Mouse (Mus musculus) lung, postnatal 4 days (tissue): ENCODE measurements around the gene Rbm43.

Experiments
- DNase-seq, 2 experiments: peaks; one replicate each; pipeline ENCODE4 v3.0.0; 2021

Gene Rbm43

DNA sequence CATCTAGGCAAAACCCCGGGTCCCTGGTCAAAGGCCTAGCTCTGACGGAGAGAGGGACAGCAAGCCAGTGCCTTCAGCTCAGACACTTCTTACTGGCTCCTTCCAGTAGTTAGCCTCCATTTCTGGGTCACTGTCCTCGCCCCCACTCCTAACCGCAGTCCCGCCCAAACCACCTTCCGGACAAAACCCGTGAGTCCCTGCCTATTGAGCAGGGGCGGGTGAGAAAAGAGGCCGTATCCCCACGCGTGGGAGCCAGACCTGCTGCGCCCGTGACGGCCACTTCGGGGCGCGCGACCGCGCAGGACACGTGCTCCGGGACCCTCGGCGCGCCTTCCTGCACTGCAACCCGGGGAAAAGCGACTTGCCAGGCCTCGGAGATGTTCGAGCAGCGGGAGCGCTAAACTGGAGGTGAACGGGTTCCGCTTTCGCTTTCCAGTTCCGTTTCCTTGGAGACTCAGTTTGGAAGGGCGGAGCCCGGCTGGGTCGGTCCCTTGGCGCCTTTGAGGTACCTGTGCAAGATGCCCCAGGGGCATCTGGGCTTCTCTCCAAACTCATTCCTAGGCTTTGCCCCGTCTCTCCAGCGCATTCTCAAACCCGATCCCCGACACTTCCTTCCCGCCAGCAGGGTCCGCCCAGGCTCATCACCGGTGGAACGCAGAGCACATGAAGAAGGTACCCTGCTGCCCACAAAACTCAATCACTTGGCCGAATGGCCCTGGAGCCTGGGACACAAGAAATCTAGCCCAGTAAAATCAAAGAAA is at the start of gene Rbm43:
TSS of gene Rbm43 (minus strand) at position 590 of the 761 bp plus-strand sequence.
- peak; percentile 87 for DNase-seq

GRCm38 (mm10) chr2:51982288-51982687 is 47.3 kb upstream of the Rbm43 start:
- DNase-seq: peak; percentile 17 to 30

DNA sequence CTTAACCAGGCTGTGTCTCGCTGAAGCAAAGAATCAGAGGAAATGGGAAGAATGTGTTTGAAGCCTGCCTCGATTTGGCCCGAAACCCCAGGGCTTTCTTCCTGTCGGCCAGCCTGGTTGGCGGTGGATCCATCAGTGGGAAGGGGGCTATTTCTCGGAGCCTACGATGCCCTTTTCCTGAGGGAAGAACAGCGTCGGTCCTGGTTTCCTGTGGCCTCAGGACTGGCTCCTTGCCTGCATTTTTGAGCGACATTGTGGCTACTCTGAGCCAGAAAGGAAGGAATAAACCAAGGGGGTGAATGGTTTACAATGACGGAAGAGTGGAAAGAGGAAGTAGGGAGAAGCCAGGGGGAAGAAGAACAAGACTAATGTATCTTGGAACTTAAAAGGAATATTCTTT is 46.7 kb upstream of the Rbm43 start:
- peak; percentile 73 to 86 for DNase-seq

GRCm38 (mm10) chr2:51973410-51973968 is 38.5 kb upstream of the Rbm43 start, which contains the start of gene Nmi:
TSS of gene Nmi (minus strand) at chr2:51973494.
- DNase-seq: peak in 1 of 2 experiments; percentile 13

DNA sequence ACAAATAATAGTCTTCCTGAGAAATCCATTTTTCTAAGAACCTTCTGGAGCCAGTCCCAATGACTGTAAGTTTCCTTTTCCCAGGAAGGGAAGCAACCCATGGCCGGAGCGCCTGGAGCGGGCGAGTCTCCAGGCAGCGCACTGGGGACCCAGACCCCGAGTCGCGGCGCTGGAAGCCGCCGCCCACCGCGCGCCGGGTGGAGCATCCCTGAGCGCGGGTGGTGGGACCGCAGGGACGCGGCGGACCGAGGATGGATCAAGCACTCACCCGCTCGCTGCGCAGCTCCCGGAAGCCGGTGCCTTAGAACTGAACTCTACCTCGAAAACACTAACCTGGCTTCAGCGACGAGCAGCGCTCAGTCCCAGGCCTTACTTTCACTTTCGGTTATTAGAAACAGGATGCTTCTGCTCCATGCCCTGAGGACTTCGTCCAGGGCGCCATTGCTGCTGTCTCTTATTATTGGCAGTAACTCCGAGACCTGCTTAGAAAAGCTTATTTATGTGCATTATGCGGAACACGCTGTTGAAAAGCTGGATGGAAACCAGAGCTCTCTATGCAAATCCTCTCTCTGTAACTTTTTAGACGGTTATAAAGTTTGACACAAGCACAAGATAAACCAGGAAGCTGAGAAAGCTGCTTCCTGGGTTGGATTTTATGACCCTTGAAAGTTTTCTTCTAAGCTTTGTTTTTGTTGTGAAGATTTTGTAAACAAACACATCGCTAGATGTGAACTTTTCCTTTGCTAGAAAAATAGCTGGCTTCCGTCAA is 37.9 kb upstream of the Rbm43 start:
- peak; percentile 57 to 73 for DNase-seq

DNA sequence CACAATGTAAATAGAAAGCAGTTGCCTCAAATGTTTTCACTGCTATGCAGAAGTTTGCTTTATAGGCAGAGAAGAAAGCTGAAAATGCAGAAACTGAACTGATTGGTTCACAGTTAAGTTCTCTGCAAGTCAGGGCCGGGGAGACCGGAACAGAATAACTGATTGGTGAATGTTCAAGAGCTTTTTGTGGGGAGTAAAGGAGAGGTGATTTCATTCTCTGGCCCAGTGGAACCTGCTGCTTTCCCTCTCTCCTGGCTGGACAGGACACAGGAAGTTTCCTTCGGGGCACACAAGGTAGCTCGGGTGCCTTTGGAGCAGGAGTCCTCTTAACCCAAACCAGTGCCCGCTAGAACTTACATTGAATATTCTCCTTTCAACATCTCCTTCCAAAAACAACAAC is 37.2 kb upstream of the Rbm43 start:
- DNase-seq: peak in 1 of 2 experiments; percentile 38

DNA sequence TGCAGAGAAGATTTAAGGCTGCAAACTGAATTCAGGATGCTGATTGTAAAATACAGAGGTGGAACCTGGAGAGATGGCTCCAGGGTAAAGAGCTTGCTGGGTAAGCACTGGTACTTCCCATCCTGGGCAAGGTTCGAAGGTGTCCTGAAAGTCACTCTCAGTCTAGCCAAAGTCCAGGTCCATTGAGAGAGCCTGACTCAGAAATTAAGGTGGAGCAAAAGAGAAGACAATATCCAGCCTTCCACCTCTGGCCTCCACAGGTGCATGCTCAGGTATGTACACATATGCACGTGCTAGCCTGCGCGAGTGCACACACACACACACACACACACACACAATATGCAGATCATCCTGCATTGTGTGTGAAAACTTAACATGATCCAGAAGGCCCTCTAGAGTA is 35.9 kb upstream of the Rbm43 start:
- DNase-seq: no peak

- DNase-seq: no peak
Measured at GRCm38 (mm10) chr2:51967288-51967687, 32.3 kb upstream of the Rbm43 start.

DNA sequence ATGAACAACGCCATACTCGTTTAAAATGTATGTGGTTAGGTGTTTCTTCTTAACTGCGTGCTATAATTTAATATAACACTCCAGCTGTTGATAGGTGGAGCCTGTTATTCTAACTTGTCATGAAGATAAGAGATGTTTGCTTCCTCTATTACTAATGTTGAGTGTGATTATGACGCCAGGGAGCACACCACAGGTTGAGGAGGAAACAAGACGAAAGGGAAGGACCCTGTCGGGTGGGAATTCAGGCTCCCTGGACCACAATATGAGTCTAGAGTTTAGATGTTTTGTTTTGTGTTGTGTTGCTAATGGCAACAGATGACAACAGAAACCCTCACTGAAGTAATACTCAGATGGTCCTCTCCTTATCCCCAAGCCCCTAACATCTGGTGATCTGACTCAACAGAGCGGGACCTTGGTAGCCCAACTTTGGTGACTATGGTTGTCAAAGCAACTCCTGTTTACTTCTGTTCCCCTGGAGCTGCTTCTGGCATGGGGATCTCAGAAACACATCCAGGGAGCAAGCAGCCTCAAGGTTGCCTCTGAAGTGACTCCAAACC is 18.8 kb upstream of the Rbm43 start:
- no peak for DNase-seq

GRCm38 (mm10) chr2:51950876-51951275 is 15.9 kb upstream of the Rbm43 start:
- DNase-seq: no peak

DNA sequence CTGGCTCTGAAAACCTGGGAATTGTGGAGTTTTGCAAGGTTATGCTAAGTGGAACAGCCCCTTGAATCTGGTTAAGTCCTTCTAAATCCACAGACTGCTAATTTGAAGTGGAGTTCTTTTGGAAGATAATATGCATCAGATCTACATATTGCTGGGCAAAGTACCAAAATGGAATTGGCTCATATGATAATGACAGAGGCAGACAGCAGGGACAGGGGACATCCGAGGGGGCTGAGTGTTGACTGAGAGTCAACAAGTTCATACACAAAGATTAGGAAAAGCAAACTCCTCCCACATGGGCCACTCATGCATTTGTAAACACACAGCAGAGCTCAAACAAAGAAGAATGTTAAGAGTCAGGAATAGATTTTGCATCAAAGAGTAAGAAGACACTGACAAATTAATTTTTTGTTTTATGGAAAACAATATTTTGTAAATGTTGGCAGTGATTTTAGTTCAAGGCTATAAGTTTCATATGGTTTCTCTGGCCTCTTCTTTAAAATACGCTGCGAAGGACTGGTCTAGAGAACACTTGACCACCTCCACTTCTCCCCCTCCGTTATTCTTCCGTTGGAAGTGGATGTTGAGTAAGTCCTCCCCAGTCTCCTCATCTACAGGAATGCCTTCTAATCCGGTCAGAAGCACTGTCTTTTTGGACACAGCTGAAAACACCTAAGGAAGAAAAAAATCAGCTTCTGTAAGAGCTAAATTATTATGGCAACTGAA is 13.3 kb upstream of the Rbm43 start:
- DNase-seq: peak in 1 of 2 experiments; percentile 32

DNA sequence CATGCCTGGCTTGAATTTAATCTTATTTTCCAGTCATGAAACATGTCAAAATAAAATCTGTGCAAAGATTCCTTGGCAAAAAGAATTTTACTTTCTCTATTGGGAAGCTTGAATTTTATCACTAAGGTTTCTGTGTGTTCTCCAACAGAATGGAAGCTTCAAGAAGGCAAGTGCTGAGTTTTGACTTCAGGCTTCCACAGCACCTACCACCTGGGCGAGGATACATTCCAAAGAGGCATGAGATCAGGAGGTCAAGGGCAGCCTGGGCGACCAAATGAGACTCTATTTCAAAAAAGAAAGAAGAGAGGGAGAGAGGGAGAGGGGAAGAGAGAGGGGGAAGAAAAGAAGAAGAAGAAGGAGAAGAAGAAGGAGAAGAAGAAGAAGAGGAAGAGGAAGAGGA is 10.8 kb upstream of the Rbm43 start:
- DNase-seq: no peak

DNA sequence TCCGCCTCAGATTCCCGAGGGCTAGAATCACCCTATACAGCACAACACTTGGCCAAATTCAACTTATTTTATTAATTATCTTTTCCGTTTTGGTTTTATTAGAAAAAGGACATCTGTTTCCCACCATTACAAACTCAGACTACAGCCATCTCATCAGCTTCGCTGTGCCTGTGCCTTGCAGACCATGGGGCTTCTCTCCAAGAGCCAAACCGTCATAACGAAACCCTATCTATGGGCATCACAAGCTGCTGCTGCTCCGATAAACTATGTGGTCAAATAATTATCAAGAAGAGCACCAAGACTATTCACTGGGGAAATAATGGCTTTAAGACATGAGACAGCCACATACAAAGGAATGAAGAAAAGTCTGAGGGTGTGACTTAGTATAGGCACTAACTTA is 6.9 kb upstream of the Rbm43 start:
- no peak for DNase-seq

- no peak for DNase-seq
Measured at GRCm38 (mm10) chr2:51938750-51939149, 3.8 kb upstream of the Rbm43 start.

DNA sequence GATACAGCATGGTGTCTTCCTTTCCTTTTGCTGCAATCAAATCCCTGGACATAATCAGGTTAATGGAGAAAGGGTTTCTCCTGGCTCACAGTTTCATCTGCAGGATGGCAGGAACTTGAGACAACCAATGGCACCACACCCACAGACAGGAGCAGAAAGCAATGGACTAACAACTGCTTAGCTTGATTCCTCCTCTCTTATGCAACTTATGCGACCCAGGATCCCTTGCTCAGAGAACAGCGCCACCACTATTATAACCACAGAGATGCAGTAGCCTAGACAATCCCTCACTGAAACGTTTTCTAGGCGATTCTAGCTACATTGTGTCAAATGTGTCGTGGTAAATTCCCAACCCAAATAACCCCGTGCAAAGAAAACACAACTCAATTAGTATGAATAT is 2.0 kb upstream of the Rbm43 start:
- DNase-seq: no peak

DNA sequence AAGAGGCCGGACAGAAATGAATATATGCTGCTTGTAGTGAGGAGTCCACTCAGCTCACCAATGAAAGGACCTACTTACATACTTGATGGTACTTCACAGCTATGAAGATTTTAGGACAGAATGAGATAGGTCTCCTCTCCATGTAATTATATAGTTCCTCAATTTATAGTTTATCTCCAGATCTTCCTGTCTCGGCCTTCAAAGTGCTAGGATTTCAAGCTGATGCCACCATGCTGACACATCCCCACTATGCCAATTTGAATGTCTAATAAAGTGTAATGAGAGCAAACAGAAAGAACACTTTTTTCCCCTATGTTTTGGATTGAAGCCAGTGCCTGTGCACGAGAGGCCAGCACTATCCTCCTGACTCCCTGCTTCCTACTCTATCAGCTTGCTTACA is 1.6 kb upstream of the Rbm43 start:
- DNase-seq: no peak

DNA sequence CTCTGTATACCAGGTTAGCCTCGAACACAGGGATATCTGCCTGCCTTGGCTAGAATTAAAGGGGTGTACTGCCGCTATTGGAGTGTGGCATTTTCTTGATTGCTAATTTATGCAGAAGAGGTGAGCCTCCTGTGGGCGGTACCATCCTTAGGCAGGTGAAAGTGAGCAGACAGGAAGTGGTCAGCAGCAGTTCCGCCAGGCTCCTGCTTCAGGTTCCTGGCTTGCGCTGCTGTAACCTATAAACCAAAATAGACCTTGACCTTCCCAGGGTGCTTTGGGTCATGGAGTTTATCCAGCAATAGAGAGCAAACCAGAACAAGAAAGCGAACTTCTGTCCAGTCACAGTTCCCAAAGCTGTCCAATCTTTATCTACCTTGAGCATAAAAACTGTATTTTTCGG is 958 bp upstream of the Rbm43 start:
- DNase-seq: no peak

DNA sequence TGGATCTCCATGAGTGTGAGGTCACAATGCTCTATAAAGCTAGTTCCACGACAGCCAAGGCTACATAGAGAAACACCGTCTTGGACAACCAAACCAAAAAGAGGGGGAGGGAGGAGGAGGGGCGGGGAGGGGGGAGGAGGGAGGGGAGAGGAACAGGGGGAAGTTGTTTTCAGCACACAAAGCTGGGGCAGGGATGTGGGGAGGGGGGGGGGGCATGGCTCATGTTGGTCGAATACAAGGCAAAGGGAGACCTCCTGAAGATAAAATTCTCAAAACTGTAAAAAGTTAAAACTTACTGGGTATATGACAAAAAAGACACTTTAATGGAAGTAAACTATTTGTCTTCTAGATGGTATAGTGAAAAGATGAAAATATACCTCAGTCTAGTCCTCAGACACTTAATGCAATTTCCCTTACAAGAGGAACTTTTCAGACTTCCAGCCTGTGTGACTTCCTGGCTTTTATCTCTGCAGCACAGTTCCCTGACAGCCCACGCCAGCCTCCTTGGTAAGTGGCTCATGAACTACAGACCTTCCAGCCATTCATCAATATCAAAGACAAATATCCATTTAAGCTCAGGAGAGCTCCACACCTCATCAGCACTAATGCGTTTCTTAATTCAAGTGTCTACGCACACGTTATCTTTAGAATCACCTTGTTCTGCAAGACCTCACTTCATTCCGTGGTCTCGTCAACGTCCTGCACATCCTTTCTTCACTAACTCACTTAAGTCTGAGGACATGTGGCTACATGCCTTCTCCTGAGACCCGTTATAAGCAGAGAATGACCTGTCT is 1.4 kb downstream of the Rbm43 start:
- DNase-seq: no peak

DNA sequence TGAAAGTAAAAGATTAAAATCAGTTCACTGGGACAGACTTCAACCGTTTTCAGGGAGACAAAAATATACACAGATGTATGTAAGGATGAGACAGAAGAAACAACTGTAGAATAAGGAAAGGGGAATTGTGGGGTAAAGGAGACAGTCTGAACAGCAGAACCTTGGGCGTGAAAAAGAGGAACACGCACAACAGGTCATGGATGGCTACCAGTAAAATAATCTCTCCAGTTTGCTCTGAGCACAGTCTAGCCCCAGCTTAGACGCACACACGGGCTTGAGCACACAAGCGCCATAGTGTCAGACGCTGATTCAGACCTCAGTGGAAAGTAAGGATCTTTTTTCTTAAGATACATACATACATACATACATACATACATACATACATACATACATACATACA is 3.7 kb downstream of the Rbm43 start:
- DNase-seq: no peak

- peak; percentile 35 to 75 for DNase-seq
Measured at GRCm38 (mm10) chr2:51914944-51915680, 19.9 kb downstream of the Rbm43 start.

DNA sequence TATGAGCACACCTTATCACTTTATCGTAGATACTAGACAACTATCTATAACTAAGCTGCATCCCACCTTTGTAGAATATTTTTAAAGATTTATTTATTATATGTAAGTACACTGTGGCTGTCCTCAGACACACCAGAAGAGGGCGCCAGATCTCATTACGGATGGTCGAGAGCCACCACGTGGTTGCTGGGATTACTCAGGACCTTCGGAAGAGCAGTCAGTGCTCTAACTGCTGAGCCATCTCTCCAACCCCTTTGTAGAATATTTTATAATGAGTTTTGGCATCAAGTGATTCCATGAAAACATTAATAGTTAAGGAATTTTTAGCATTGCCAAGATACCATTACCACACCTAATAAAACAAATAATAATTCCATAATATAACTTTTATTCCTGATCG is 20.4 kb downstream of the Rbm43 start:
- no peak for DNase-seq
